Mouse (Mus musculus): ENCODE measurements around the gene Lef1. TPM values are rescaled to one million over a fixed set of nuclear protein-coding genes. Genes with fewer than 3 reads are reported as not detected.

The Lef1 gene
- polyA plus RNA-seq, 1 experiment from 2014 or later, result 0.25 TPM

DNA sequence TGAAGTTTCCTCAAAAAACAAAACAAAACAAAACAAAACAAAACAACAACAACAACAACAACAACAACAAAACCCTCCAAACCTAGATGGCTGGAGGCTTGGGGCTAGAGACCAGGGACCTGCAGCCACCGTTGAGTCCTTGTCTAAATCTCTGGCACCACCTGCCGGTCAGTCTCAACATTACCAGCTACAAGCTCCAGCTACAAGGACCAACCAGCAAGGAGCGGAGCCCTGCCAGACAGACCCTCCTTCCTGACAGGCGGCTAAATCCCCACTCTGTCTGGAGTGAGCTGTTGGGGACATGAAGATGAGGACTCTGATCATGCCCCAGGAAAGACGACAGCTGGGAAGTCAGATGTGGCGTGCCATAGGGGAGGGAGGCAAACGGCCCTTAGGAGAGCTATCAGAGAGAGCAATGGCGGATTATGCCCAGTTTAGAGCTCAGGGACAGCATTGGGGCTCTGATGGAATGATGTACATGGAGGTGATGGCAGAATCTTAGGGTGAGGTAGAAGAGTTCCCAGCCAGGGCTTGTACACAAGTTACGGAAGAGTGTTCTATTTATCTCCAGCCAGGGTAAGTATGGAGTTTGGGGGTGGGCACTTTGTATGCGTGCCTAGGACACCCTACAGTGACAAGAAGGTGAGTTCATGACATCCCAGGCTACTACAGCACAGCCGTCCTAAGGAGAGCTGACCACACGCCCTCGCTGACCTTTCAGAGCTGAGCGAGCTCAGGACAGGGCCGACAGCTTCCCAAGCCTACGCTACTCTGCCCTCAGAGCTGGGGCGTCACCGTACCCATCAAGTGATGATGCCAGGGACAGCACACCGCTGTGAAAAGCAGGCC, 127.7 kb downstream of the Lef1 start:
- Histone ChIP-seq H3K9me3 (ENCODE audit: control insufficient read depth) (no peaks in the 10 kb centered on the region), H3K27ac (ENCODE audit: low read depth, low read length) (no peak overlapping the region), H3K4me1 (replicated peaks; ENCODE audit: control insufficient read depth, insufficient read depth, low read length) (no peaks in the 10 kb centered on the region), H3K4me3 (ENCODE audit: low read depth, low read length) (no peak overlapping the region), H3K4me2 (replicated peaks; ENCODE audit: low read depth) (no peak overlapping the region), H3K36me3 (ENCODE audit: control insufficient read depth, insufficient read depth) (peaks cover 88% of the 10 kb centered on the region), H3K9ac (ENCODE audit: low read depth, low read length) (no peak overlapping the region), H3K27me3 (replicated peaks; ENCODE audit: control insufficient read depth, insufficient read depth, low read length) (no peaks in the 10 kb centered on the region)
- WGBS, result 63% methylated on average over 19 of the region's 19 CpGs
- ATAC-seq, result peak; percentile 63
- peak; percentile 92 for TF ChIP-seq CTCF (IDR thresholded peaks at IDR 0.05; ENCODE audit: low read depth)

- peak; percentile 87 for TF ChIP-seq CTCF (IDR thresholded peaks at IDR 0.05; ENCODE audit: low read depth)
- Histone ChIP-seq H3K27me3 (replicated peaks; ENCODE audit: control insufficient read depth, insufficient read depth, low read length) (no peaks in the 10 kb centered on the region), H3K27ac (ENCODE audit: low read depth, low read length) (no peak overlapping the region), H3K9me3 (ENCODE audit: control insufficient read depth) (no peaks in the 10 kb centered on the region), H3K36me3 (ENCODE audit: control insufficient read depth, insufficient read depth) (peaks cover 86% of the 10 kb centered on the region), H3K4me2 (replicated peaks; ENCODE audit: low read depth) (no peak overlapping the region), H3K9ac (ENCODE audit: low read depth, low read length) (no peak overlapping the region), H3K4me3 (ENCODE audit: low read depth, low read length) (no peak overlapping the region), H3K4me1 (replicated peaks; ENCODE audit: control insufficient read depth, insufficient read depth, low read length) (0 out of 2 replicates have a peak, but pooled peaks cover 3% of the 10 kb centered on the region)
- 56% methylated on average over 11 of the region's 11 CpGs for WGBS
- peak; percentile 50; the same call in 1 of the 2 replicates for ATAC-seq
Observed at GRCm38 (mm10) chr3:131245766-131246578, 135.7 kb downstream of the Lef1 start.

DNA sequence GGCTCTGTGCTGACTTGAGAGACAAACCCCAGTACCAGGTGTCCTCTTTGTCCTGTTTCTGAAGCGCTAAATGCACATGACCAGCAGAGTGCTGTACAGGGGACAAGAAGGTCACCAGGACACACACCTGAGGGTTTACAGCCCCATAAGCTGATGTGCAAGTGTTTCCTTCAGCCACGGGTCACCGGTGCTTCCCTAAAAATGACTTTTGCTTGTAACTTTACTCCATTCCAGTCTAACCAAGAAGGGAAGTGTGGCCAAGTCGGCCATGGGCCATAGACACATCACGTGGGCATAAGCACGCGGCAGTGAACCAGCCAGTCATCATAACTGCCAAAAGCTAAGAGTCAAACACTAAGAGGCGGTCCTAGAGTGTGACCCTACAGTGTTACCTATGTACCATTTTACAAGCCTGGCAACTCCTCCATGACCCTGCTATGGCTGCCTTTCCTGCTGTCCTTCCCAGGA, 136.3 kb downstream of the Lef1 start:
- H3K27me3 ChIP-seq (replicated peaks; ENCODE audit: control insufficient read depth, insufficient read depth, low read length), result no peaks in the 10 kb centered on the region
- no peak overlapping the region for H3K4me3 ChIP-seq (ENCODE audit: low read depth, low read length)
- H3K4me1 ChIP-seq (replicated peaks; ENCODE audit: control insufficient read depth, insufficient read depth, low read length), result peaks cover 3% of the 10 kb centered on the region; the same call in 1 of the 2 replicates
- no peak overlapping the region for H3K4me2 ChIP-seq (replicated peaks; ENCODE audit: low read depth)
- peaks cover 80% of the 10 kb centered on the region for H3K36me3 ChIP-seq (ENCODE audit: control insufficient read depth, insufficient read depth)
- no peaks in the 10 kb centered on the region for H3K9me3 ChIP-seq (ENCODE audit: control insufficient read depth)
- no peak; the same call in 1 of the 2 replicates for ATAC-seq
- 80% methylated on average over 8 of the region's 8 CpGs for WGBS
- TF ChIP-seq CTCF (IDR thresholded peaks at IDR 0.05; ENCODE audit: low read depth), result no peak
- peak overlapping the region; percentile 5; the same call in 1 of the 2 replicates for H3K27ac ChIP-seq (ENCODE audit: low read depth, low read length)
- H3K9ac ChIP-seq (ENCODE audit: low read depth, low read length), result no peak overlapping the region

DNA sequence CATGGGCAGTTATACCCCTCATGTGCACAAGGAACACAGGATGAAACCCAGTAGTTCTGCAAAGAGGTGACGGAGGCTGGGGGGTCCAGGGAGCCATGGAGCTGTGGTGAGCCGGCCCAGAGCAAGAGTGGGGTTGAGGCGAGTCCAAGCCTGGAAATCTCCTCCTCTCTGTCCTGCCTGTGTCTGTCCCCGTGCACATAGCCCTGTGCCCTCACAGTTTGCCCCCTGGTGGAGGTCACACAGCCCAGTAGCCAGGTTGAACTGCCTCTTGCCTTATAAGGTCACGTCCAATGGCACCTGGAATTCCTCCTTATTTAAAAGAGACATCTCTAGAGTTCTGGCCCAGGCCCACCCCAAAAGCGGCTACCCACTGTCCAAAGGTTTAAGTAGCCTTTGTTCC, 137.2 kb downstream of the Lef1 start:
- peak; percentile 31 for TF ChIP-seq CTCF (IDR thresholded peaks at IDR 0.05; ENCODE audit: low read depth)
- Histone ChIP-seq H3K4me1 (replicated peaks; ENCODE audit: control insufficient read depth, insufficient read depth, low read length) (peaks cover 3% of the 10 kb centered on the region; the same call in 1 of the 2 replicates), H3K9ac (ENCODE audit: low read depth, low read length) (no peak overlapping the region), H3K9me3 (ENCODE audit: control insufficient read depth) (no peaks in the 10 kb centered on the region), H3K4me3 (ENCODE audit: low read depth, low read length) (no peak overlapping the region), H3K27me3 (replicated peaks; ENCODE audit: control insufficient read depth, insufficient read depth, low read length) (no peaks in the 10 kb centered on the region), H3K4me2 (replicated peaks; ENCODE audit: low read depth) (no peak overlapping the region), H3K27ac (ENCODE audit: low read depth, low read length) (0 out of 2 replicates have a peak overlapping the region, but pooled peaks have one; percentile 4), H3K36me3 (ENCODE audit: control insufficient read depth, insufficient read depth) (peaks cover 71% of the 10 kb centered on the region)
- WGBS, result 86% methylated on average over 6 of the region's 6 CpGs
- no peak for ATAC-seq

DNA sequence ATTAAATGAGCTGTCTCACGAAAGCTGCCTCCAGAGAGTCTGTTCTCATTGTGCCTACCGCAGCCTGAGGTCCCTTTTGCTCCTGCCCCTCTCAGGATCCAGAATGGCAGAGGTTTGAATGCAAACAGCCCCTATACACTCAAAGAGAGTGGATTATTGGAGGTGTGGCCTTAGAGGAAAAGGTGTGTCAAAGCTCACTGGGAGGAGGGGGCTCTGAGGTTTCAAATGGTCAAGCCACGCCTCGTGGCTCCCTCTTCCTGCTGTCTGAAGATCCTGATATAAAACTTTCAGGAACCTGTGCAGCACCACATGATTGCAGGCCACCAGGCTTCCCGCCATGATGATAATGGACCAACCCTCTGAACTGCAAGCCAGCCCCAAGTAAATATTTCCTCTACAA, 137.6 kb downstream of the Lef1 start:
- no peaks in the 10 kb centered on the region for H3K27me3 ChIP-seq (replicated peaks; ENCODE audit: control insufficient read depth, insufficient read depth, low read length)
- peaks cover 3% of the 10 kb centered on the region; the same call in 1 of the 2 replicates for H3K4me1 ChIP-seq (replicated peaks; ENCODE audit: control insufficient read depth, insufficient read depth, low read length)
- TF ChIP-seq CTCF (IDR thresholded peaks at IDR 0.05; ENCODE audit: low read depth), result no peak
- no peak overlapping the region for H3K9ac ChIP-seq (ENCODE audit: low read depth, low read length)
- H3K9me3 ChIP-seq (ENCODE audit: control insufficient read depth), result no peaks in the 10 kb centered on the region
- H3K4me2 ChIP-seq (replicated peaks; ENCODE audit: low read depth), result no peak overlapping the region
- peaks cover 67% of the 10 kb centered on the region for H3K36me3 ChIP-seq (ENCODE audit: control insufficient read depth, insufficient read depth)
- H3K4me3 ChIP-seq (ENCODE audit: low read depth, low read length), result no peak overlapping the region
- 67% methylated on average over 5 of the region's 5 CpGs for WGBS
- H3K27ac ChIP-seq (ENCODE audit: low read depth, low read length), result no peak overlapping the region
- ATAC-seq, result no peak

DNA sequence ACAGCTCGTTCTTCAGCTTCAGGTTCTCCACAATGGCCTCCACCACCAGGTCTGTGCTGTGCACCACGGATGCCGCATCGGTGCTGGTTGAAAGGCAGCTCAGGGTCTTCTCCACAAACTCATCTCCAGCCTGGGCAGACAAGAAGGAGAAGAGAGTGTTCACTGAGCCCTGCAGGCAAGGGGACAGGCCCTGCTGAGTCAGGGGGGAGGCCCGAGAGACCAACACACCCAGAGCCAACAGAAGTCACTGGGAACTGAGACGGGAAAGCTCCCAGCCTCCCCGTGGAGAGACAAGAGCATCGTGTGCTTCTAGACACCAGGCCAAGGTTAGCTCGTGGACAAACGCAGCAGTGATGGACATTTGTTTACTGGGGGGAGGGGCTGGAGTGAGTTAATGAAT, 138.2 kb downstream of the Lef1 start:
- Histone ChIP-seq H3K27me3 (replicated peaks; ENCODE audit: control insufficient read depth, insufficient read depth, low read length) (no peaks in the 10 kb centered on the region), H3K4me3 (ENCODE audit: low read depth, low read length) (no peak overlapping the region), H3K4me1 (replicated peaks; ENCODE audit: control insufficient read depth, insufficient read depth, low read length) (peaks cover 3% of the 10 kb centered on the region; the same call in 1 of the 2 replicates), H3K27ac (ENCODE audit: low read depth, low read length) (no peak overlapping the region), H3K9me3 (ENCODE audit: control insufficient read depth) (no peaks in the 10 kb centered on the region), H3K9ac (ENCODE audit: low read depth, low read length) (no peak overlapping the region), H3K4me2 (replicated peaks; ENCODE audit: low read depth) (no peak overlapping the region), H3K36me3 (ENCODE audit: control insufficient read depth, insufficient read depth) (peaks cover 62% of the 10 kb centered on the region)
- no peak for ATAC-seq
- WGBS, result 81% methylated on average over 10 of the region's 10 CpGs
- TF ChIP-seq CTCF (IDR thresholded peaks at IDR 0.05; ENCODE audit: low read depth), result no peak
